Mouse (Mus musculus): ENCODE data around the gene Cfap61. TPM values are rescaled to one million over a fixed set of nuclear protein-coding genes. Genes with fewer than 3 reads are reported as not detected.

The Cfap61 gene
- total and polyA plus RNA-seq, 2 experiments = not detected

DNA sequence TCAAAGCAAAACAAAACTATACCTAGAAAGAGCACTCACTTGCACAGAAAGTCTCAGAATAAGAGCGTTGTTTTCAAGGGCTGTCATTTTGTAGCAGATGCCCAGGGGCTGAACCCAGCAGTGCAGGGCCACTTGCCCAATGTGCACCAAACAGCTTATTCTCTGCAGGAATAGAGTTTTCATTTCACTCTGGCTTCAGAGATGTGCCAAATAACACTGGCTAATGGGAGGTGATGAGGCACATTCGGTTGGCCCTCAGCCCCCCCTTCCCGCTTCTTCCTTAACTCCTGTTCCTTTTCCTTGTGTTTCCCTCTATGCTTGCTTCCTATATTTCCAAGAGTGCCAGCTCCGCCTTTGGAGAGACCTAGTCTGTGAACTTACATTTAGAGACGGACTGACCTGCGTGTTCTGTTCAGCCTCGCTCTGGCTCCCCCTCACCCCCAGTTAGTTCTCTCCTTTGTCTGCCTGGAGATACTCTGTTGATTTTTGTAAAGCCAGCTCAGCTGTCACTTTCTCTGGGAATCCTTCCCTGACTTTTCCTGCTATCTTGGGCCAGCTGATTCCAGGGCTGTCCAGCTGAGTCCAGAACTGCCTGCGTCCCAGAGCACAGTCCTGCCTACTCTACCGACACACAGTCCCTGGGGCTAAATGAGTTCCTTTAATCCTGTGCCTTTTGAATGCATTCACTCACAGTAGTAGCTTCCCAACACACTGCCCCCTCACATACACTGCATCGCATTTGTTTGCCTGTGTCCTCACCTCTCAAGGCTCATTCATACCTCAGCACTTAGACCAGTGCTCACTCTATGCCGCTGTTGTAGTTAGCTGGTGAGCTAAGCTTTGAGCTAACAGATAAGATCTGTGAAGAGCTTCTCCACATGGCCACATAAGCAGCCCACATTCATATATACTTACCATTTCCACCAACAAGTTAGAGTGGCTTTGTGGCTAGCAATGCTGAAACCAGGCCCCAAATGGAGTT is 128.8 kb downstream of the Cfap61 start:
- Histone ChIP-seq H3K9ac (ENCODE audit: low read depth, low read length) (no peak overlapping the region), H3K27me3 (ENCODE audit: control insufficient read depth, insufficient read depth, low read length) (no peaks in the 10 kb centered on the region), H3K79me2 (ENCODE audit: control insufficient read depth, insufficient read depth, low read length) (no peaks in the 10 kb centered on the region), H3K4me3 (ENCODE audit: insufficient read depth, low read depth, low read length) (no peak overlapping the region), H3K4me1 (ENCODE audit: control insufficient read depth, insufficient read depth, low read length) (no peaks in the 10 kb centered on the region), H3K27ac (replicated peaks; ENCODE audit: insufficient read depth, low read depth, low read length) (no peak overlapping the region), H3K36me3 (ENCODE audit: control insufficient read depth, insufficient read depth, low read length) (no peaks in the 10 kb centered on the region)
- no peak for DNase-seq (ENCODE audit: extremely low read depth, low read depth, low spot score)
- WGBS = 81% methylated on average over 11 of the region's 11 CpGs
- TF ChIP-seq POLR2A (IDR thresholded peaks at IDR 0.05; ENCODE audit: extremely low read depth, insufficient read depth, low read length) = no peak
- no peak for TF ChIP-seq CTCF (IDR thresholded peaks at IDR 0.05; ENCODE audit: low read depth, low read length)

DNA sequence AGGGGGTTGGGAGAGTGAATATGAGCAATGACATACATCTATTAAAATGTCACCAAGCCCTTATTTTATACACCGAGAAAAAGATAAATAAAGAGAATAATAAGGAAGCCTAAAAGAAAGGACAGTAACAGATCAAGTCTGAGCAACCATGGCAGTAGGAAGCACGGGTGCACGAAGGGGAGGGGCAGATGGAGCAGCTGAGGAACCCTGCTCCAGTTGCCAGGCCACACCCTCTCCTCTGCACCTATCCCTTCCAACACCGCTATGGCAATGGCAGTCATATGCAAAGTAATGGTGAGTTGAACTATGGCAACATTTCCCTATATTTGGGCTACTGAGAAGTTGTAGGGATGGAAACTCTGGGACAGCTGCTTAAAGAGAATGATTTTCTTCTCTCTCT is 132.8 kb downstream of the Cfap61 start:
- WGBS = 54% methylated on average over 4 of the region's 4 CpGs
- H3K4me1 ChIP-seq (ENCODE audit: control insufficient read depth, insufficient read depth, low read length) = no peaks in the 10 kb centered on the region
- no peaks in the 10 kb centered on the region for H3K36me3 ChIP-seq (ENCODE audit: control insufficient read depth, insufficient read depth, low read length)
- H3K27ac ChIP-seq (replicated peaks; ENCODE audit: insufficient read depth, low read depth, low read length) = no peak overlapping the region
- H3K4me3 ChIP-seq (ENCODE audit: insufficient read depth, low read depth, low read length) = no peak overlapping the region
- H3K9ac ChIP-seq (ENCODE audit: low read depth, low read length) = no peak overlapping the region
- H3K79me2 ChIP-seq (ENCODE audit: control insufficient read depth, insufficient read depth, low read length) = no peaks in the 10 kb centered on the region
- TF ChIP-seq POLR2A (IDR thresholded peaks at IDR 0.05; ENCODE audit: extremely low read depth, insufficient read depth, low read length) (no peak), CTCF (IDR thresholded peaks at IDR 0.05; ENCODE audit: low read depth, low read length) (no peak)
- DNase-seq (ENCODE audit: extremely low read depth, low read depth, low spot score) = no peak
- no peaks in the 10 kb centered on the region for H3K27me3 ChIP-seq (ENCODE audit: control insufficient read depth, insufficient read depth, low read length)

DNA sequence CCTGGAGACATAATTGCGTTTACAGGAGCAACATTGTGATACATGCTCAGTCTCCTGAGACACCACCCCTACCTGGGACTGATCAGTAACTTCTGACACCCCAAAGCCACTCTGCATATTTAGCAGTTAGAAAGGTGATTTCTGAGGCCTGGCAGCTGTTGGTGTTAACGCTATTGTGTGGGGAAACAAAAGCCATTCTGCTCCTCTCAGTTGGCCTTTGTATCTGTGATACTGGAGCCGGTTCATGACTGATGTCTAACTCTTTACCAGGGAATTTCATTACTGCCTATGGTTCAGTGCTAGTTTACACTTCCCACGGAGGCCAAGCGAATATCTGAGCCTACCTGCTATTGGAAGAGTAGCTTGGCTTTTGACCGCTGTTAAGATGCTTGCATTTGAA is 138.7 kb downstream of the Cfap61 start:
- H3K4me3 ChIP-seq (ENCODE audit: insufficient read depth, low read depth, low read length) = no peak overlapping the region
- no peak overlapping the region for H3K9ac ChIP-seq (ENCODE audit: low read depth, low read length)
- no peak overlapping the region for H3K27ac ChIP-seq (replicated peaks; ENCODE audit: insufficient read depth, low read depth, low read length)
- no peak for DNase-seq (ENCODE audit: extremely low read depth, low read depth, low spot score)
- H3K79me2 ChIP-seq (ENCODE audit: control insufficient read depth, insufficient read depth, low read length) = no peaks in the 10 kb centered on the region
- WGBS = 63% methylated on average over 6 of the region's 6 CpGs
- no peaks in the 10 kb centered on the region for H3K4me1 ChIP-seq (ENCODE audit: control insufficient read depth, insufficient read depth, low read length)
- no peak for TF ChIP-seq POLR2A (IDR thresholded peaks at IDR 0.05; ENCODE audit: extremely low read depth, insufficient read depth, low read length)
- no peak for TF ChIP-seq CTCF (IDR thresholded peaks at IDR 0.05; ENCODE audit: low read depth, low read length)
- no peaks in the 10 kb centered on the region for H3K36me3 ChIP-seq (ENCODE audit: control insufficient read depth, insufficient read depth, low read length)
- H3K27me3 ChIP-seq (ENCODE audit: control insufficient read depth, insufficient read depth, low read length) = no peaks in the 10 kb centered on the region

DNA sequence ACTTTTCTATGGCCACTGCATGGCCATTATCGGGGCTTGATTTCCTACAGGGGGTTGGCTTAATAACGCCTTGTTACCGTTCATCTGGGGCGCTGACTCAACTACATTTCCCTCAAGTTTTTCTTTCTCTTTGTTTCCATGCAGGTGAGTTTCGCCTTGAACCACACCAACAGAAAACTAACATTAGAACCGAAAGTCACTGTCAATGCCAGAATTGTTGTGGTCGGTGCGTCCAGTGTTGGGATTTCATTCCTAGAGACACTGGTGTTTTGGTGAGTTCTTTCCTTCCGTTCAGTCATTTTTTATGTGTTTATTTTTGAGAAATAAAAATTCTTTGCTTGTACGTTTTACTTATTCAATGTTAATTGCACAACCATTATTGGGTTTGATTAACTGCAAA is 142.5 kb downstream of the Cfap61 start:
- WGBS = 90% methylated on average over 10 of the region's 10 CpGs
- H3K79me2 ChIP-seq (ENCODE audit: control insufficient read depth, insufficient read depth, low read length) = no peaks in the 10 kb centered on the region
- DNase-seq (ENCODE audit: extremely low read depth, low read depth, low spot score) = no peak
- H3K4me3 ChIP-seq (ENCODE audit: insufficient read depth, low read depth, low read length) = no peak overlapping the region
- H3K27ac ChIP-seq (replicated peaks; ENCODE audit: insufficient read depth, low read depth, low read length) = no peak overlapping the region
- H3K27me3 ChIP-seq (ENCODE audit: control insufficient read depth, insufficient read depth, low read length) = no peaks in the 10 kb centered on the region
- no peak overlapping the region for H3K9ac ChIP-seq (ENCODE audit: low read depth, low read length)
- no peaks in the 10 kb centered on the region for H3K4me1 ChIP-seq (ENCODE audit: control insufficient read depth, insufficient read depth, low read length)
- TF ChIP-seq POLR2A (IDR thresholded peaks at IDR 0.05; ENCODE audit: extremely low read depth, insufficient read depth, low read length) (no peak), CTCF (IDR thresholded peaks at IDR 0.05; ENCODE audit: low read depth, low read length) (no peak)
- H3K36me3 ChIP-seq (ENCODE audit: control insufficient read depth, insufficient read depth, low read length) = no peaks in the 10 kb centered on the region

DNA sequence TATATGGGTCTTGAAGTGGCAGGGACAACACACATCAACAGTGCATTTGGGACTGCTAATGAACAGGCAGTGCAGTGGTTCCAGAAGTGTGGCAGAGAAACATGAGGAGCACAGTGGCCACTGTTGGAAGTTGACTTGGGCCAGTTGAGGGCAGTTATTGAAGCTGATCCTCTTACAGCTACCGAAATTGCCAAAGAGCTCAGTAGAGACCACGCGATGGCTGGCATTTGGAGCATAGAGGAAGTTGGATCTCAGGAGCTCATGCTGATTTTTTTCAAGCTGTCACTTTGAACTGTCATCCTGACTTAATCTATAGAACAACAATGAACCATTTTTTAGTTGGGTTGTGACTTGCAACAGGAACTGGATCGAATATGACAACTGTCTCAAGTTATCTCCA is 145.7 kb downstream of the Cfap61 start:
- H3K27me3 ChIP-seq (ENCODE audit: control insufficient read depth, insufficient read depth, low read length) = no peaks in the 10 kb centered on the region
- H3K9ac ChIP-seq (ENCODE audit: low read depth, low read length) = no peak overlapping the region
- H3K36me3 ChIP-seq (ENCODE audit: control insufficient read depth, insufficient read depth, low read length) = no peaks in the 10 kb centered on the region
- TF ChIP-seq POLR2A (IDR thresholded peaks at IDR 0.05; ENCODE audit: extremely low read depth, insufficient read depth, low read length) = no peak
- no peak for TF ChIP-seq CTCF (IDR thresholded peaks at IDR 0.05; ENCODE audit: low read depth, low read length)
- no peak overlapping the region for H3K4me3 ChIP-seq (ENCODE audit: insufficient read depth, low read depth, low read length)
- DNase-seq (ENCODE audit: extremely low read depth, low read depth, low spot score) = no peak
- H3K27ac ChIP-seq (replicated peaks; ENCODE audit: insufficient read depth, low read depth, low read length) = no peak overlapping the region
- H3K4me1 ChIP-seq (ENCODE audit: control insufficient read depth, insufficient read depth, low read length) = no peaks in the 10 kb centered on the region
- WGBS = 92% methylated on average over 4 of the region's 4 CpGs
- H3K79me2 ChIP-seq (ENCODE audit: control insufficient read depth, insufficient read depth, low read length) = no peaks in the 10 kb centered on the region

DNA sequence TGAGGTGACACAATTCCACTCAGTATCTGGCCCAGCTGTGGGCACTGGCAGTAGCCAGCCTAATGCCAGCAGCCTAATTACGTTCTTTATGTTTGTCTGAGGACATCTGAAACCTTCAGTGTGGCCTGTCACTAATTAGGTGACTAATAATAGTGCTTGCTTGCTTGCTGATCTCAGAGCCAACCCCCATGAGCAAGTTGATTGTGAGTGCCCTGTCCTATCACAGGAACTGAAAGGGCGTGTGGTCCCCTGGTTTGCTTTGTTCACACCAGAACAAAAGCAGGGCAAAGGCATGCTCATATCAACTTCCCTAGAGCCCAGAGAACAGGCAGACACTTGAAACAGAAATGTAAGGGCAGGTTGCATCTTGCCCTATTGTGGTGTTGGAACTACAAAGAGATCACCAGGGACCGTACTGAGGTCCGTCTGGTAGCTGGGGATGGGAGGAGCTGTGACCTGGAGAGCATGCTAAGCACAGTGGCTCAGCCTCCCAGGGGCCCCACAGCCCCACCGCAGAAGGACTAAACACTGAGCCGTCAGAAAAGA is 148.8 kb downstream of the Cfap61 start:
- WGBS = 67% methylated on average over 6 of the region's 6 CpGs
- H3K27me3 ChIP-seq (ENCODE audit: control insufficient read depth, insufficient read depth, low read length) = no peaks in the 10 kb centered on the region
- TF ChIP-seq CTCF (IDR thresholded peaks at IDR 0.05; ENCODE audit: low read depth, low read length) (no peak), POLR2A (IDR thresholded peaks at IDR 0.05; ENCODE audit: extremely low read depth, insufficient read depth, low read length) (no peak)

More for the DNA sequence above, 148.8 kb downstream of the Cfap61 start:
- no peak overlapping the region for H3K27ac ChIP-seq (replicated peaks; ENCODE audit: insufficient read depth, low read depth, low read length)
- no peak for DNase-seq (ENCODE audit: extremely low read depth, low read depth, low spot score)
- H3K4me1 ChIP-seq (ENCODE audit: control insufficient read depth, insufficient read depth, low read length) = no peaks in the 10 kb centered on the region
- H3K9ac ChIP-seq (ENCODE audit: low read depth, low read length) = no peak overlapping the region
- H3K4me3 ChIP-seq (ENCODE audit: insufficient read depth, low read depth, low read length) = no peak overlapping the region
- no peaks in the 10 kb centered on the region for H3K36me3 ChIP-seq (ENCODE audit: control insufficient read depth, insufficient read depth, low read length)
- H3K79me2 ChIP-seq (ENCODE audit: control insufficient read depth, insufficient read depth, low read length) = no peaks in the 10 kb centered on the region
